Mouse (Mus musculus) brain, embryonic 14.5 days (tissue): ENCODE measurements around the gene Onecut3.

Experiments
- CTCF ChIP-seq: fragments of 200-500 bp; IDR thresholded peaks from 2 replicates; pipeline ENCODE4 v1.5.1; 2012; ENCODE audit warnings: inconsistent platforms, mild to moderate bottlenecking, moderate library complexity, borderline replicate concordance; ENCODE audit not compliant: insufficient read depth, insufficient read length; ENCODE audit errors: extremely low read depth
- POLR2A ChIP-seq: fragments of 200-500 bp; IDR thresholded peaks from 2 replicates; pipeline ENCODE4 v1.6.1; 2012; ENCODE audit warnings: mild to moderate bottlenecking, inconsistent platforms, borderline replicate concordance; ENCODE audit not compliant: poor library complexity, insufficient read depth, insufficient read length, severe bottlenecking; ENCODE audit errors: extremely low read depth

- TF ChIP-seq CTCF (no peak), POLR2A (no peak)
These were observed 1.8 kb downstream of the Onecut3 start for GRCm38 (mm10) chr10:80496421-80496820.
